Mouse (Mus musculus): ENCODE results near the gene Tmem220. TPM values are rescaled to one million over a fixed set of nuclear protein-coding genes. Genes with fewer than 3 reads are reported as not detected.

Tmem220 gene
- total and polyA plus RNA-seq, 3 experiments: 0.30 to 1.6 (median 0.36) TPM

GRCm38 (mm10) chr11:66984165-66985135 is 40.5 kb upstream of the Tmem220 start:
- no peaks in the 10 kb centered on the region for H3K79me2 ChIP-seq (replicated peaks; ENCODE audit: control insufficient read depth, extremely low read depth, insufficient read depth, poor library complexity, severe bottlenecking)
- peak overlapping the region; percentile 52 to 54 (median 53) for H3K4me3 ChIP-seq (replicated peaks in 1 of 3; ENCODE audit: low read depth in 2 of 3, low read length in 2 of 3, poor library complexity in 1 of 3)
- no peaks in the 10 kb centered on the region for H3K9me3 ChIP-seq (replicated peaks; ENCODE audit: low read length)
- H3K36me3 ChIP-seq (replicated peaks in 1 of 2; ENCODE audit: control insufficient read depth in 1 of 2, insufficient read depth in 1 of 2, low read length in 1 of 2): no peaks in the 10 kb centered on the region
- in situ Hi-C loops (cut with MboI; ENCODE audit: low pct_ligation_motif_present, low pct_unique_long_range_greater_than_20kb, low sequenced_read_pairs) (loop anchor here (5.0 kb wide), 1 partner anchor 62 kb away; no protein-coding TSS in a partner anchor), dilution Hi-C loops (cut with MboI; ENCODE audit: extremely low pct_ligation_motif_present, extremely low pct_unique_long_range_greater_than_20kb, low sequenced_read_pairs) (no loop called here)
- TF ChIP-seq TCF12 (IDR thresholded peaks at IDR 0.05; ENCODE audit: low read depth, low read length) (peak; percentile 42), NELFE (IDR thresholded peaks at IDR 0.05; ENCODE audit: low read depth, low read length) (peak; percentile 46; the same call in 1 of the 2 replicates), ZKSCAN1 (IDR thresholded peaks at IDR 0.05; ENCODE audit: borderline replicate concordance, low read depth, low read length) (no peak), EP300 (IDR thresholded peaks at IDR 0.05; ENCODE audit: low read length) (no peak; the same call in 1 of the 2 replicates), CHD2 (IDR thresholded peaks at IDR 0.05; ENCODE audit: low read length) (0 out of 2 replicates have a peak, but pooled peaks have one; percentile 21), ZNF384 (IDR thresholded peaks at IDR 0.05; ENCODE audit: low read depth, low read length) (no peak), ZC3H11A (IDR thresholded peaks at IDR 0.05; ENCODE audit: low read depth, low read length) (peak; percentile 52; the same call in 1 of the 2 replicates), MXI1 (IDR thresholded peaks at IDR 0.05; ENCODE audit: low read depth, low read length) (peak; percentile 73; the same call in 1 of the 2 replicates), BHLHE40 (IDR thresholded peaks at IDR 0.05; ENCODE audit: low read depth, low read length) (peak; percentile 56), ELF1 (IDR thresholded peaks at IDR 0.05; ENCODE audit: low read depth, low read length) (0 out of 2 replicates have a peak, but pooled peaks have one; percentile 13), JUND (conservative IDR thresholded peaks at IDR 0.05; ENCODE audit: low read depth, low read length) (no peak), RAD21 (IDR thresholded peaks at IDR 0.05; ENCODE audit: low read depth, low read length) (peak; percentile 93), MAX (IDR thresholded peaks at IDR 0.05; ENCODE audit: low read length) (no peak; the same call in 1 of the 2 replicates), SMC3 (IDR thresholded peaks at IDR 0.05; ENCODE audit: low read depth, low read length) (peak; percentile 95), E2F4 (IDR thresholded peaks at IDR 0.05; ENCODE audit: insufficient replicate concordance, low read depth, low read length) (no peak), USF2 (conservative IDR thresholded peaks at IDR 0.05; ENCODE audit: low read depth, low read length) (no peak), PAX5 (IDR thresholded peaks at IDR 0.05; ENCODE audit: low read length) (no peak), SIN3A (IDR thresholded peaks at IDR 0.05; ENCODE audit: low read length) (peak; percentile 66; the same call in 1 of the 2 replicates), MAZ (IDR thresholded peaks at IDR 0.05; ENCODE audit: low read depth, low read length) (peak; percentile 88), RCOR1 (conservative IDR thresholded peaks at IDR 0.05; ENCODE audit: low read depth, low read length) (no peak), CTCF (conservative IDR thresholded peaks at IDR 0.05 in 1 of 2, IDR thresholded peaks at IDR 0.05 in 1 of 2; ENCODE audit: low read depth in 2 of 2, low read length in 2 of 2) (peak; percentile 66 to 99), POLR2AphosphoS2 (IDR thresholded peaks at IDR 0.05; ENCODE audit: low read depth, low read length) (no peak), MAFK (IDR thresholded peaks at IDR 0.05; ENCODE audit: insufficient replicate concordance, low read length) (no peak), HCFC1 (IDR thresholded peaks at IDR 0.05; ENCODE audit: low read depth, low read length) (peak; percentile 27; the same call in 1 of the 2 replicates), MEF2A (IDR thresholded peaks at IDR 0.05; ENCODE audit: borderline replicate concordance, low read depth, low read length) (peak; percentile 60), IRF4 (IDR thresholded peaks at IDR 0.05; ENCODE audit: low read depth, low read length) (peak; percentile 39; the same call in 1 of the 2 replicates), TBP (conservative IDR thresholded peaks at IDR 0.05; ENCODE audit: low read depth, low read length) (no peak)
- H3K4me2 ChIP-seq (ENCODE audit: insufficient read depth, low read depth, poor library complexity, severe bottlenecking): peak overlapping the region; percentile 97
- no peak overlapping the region for H3K27ac ChIP-seq (ENCODE audit: insufficient read depth, low read depth)
- H3K4me1 ChIP-seq (ENCODE audit: control insufficient read depth in 1 of 2, insufficient read depth in 2 of 2): peaks cover 9 to 25% of the 10 kb centered on the region in 2 experiments; a peak in 3 of 4 replicates
- peak; percentile 86 for DNase-seq (ENCODE audit: extremely low read depth)
- peak overlapping the region; percentile 73 for H3K9ac ChIP-seq (ENCODE audit: insufficient read depth, low read depth)
- H3K27me3 ChIP-seq (replicated peaks): peaks cover 68% of the 10 kb centered on the region

All from CH12.LX (cell line).